Mouse (Mus musculus) embryo, embryonic 10 days (tissue): Measurements from ENCODE around the gene Plekhg3.

Experiments
- DNase-seq: peaks from one replicate; pipeline ENCODE4 v3.0.0-alpha.2; 2015; ENCODE audit warnings: low spot score

Gene Plekhg3

DNA sequence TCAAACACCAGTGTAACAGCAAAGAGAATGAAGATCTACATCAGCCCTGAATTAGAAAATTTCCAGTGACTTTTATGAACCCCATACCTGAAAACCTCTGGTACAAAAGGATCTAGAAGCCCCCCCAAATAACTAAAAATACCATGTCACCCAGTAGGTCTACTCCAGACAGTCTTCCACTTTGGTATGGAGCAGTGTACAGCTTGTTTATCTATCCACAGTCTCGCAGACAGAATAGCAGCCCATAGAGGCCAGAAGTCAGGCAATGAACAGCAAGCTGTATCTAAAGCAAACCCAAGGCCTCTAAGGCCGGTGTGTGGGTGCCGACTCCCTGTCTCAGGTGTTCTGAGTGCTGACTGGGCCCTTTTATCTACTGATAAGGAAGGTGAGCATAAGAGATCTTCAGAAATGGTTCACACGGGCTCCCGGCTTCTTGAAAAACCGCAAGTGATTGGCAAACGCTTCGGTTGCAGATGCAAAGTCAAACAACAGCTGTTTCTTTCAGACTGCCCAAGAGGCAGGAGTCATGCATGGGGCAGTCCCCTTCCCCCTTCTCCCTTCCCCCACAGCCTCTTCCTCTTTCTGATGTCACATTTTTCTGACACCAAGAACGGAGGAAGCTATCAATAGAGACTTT lies 3.3 kb upstream of the Plekhg3 start:
- DNase-seq = no peak

DNA sequence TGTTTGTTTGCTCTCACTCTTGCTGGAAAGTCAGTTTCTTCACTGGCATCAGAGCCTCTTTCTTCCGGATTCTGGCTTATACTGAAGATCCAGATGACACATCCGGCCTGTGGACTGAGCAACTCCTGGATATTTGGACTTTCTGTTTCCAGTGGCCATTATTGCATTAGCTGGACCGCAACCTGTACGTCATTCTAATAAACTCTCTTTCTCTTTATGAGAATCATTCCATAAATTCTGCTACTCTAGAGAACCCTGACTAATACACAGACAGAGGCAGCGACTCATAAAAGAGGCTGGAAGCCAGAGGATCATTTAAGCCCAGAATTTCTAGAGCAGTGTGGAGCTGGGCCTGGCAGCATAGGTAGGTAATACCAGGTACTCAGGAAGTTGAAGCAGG lies 1.9 kb upstream of the Plekhg3 start:
- no peak for DNase-seq

DNA sequence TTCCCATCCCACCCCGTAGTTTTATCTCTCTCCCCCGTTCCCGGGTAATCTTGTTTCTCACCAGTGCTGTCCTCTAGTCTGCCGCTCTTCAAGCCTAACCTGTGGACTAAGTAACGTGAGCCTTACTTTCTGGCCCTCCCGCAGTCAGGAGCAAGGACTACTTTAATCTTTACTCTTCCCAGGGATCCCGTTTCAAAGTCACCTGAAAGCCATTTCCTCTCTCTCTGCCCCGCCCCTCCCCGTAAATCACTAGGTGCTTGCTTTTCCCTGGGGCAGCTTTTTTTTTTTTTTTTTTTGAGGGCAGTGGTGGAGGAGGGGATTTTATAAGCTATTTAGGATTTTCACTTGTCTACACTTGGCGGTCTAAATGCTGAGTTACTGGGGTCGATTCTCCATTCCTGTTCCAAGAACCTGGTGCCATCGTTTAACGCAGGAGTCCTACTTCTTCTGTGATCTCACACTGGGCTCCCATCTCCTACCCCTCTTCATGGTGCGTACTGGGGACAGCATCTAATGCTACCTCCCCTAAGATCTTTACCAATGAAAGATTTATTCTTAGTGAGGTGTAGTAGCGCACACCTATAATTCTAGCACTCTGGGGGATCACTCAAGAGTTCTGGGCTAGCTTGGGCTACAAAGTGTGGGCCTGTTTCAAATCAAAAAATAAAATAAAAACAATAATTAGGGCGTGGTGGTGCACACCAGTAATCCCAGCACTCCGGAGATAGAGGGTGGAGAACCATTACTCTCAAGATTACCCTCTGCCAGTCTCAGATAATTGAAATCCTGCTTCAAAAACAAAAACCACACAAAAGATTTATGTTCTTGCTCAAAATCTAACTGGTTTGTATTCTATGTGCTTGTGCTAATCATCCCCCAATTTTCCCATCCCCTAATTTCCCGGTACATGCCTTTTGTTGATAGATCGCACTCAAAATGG lies 1.6 kb downstream of the Plekhg3 start:
- peak; percentile 61 for DNase-seq

DNA sequence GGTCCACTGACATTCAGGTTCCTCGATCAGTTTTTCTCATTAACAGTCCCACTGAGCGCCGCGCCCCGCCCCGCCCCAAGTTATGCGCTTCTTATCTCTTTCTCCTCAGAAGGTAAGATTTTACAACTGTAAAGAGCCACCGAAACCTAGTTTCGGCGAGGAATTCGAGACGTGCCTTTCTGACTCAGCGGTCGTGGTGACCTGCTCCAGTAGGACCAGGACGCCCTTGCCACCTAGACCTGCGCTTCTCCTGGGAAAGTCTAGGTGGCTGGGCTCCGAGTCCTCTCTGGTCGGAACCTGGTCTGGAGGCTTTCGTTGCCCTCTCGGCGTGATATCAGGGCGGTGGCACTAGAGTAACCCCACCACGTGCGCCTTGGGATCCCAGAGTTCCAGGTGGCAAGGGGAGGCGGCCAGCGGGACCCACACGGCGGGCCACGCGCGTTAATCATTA lies 2.3 kb downstream of the Plekhg3 start:
- DNase-seq = no peak

DNA sequence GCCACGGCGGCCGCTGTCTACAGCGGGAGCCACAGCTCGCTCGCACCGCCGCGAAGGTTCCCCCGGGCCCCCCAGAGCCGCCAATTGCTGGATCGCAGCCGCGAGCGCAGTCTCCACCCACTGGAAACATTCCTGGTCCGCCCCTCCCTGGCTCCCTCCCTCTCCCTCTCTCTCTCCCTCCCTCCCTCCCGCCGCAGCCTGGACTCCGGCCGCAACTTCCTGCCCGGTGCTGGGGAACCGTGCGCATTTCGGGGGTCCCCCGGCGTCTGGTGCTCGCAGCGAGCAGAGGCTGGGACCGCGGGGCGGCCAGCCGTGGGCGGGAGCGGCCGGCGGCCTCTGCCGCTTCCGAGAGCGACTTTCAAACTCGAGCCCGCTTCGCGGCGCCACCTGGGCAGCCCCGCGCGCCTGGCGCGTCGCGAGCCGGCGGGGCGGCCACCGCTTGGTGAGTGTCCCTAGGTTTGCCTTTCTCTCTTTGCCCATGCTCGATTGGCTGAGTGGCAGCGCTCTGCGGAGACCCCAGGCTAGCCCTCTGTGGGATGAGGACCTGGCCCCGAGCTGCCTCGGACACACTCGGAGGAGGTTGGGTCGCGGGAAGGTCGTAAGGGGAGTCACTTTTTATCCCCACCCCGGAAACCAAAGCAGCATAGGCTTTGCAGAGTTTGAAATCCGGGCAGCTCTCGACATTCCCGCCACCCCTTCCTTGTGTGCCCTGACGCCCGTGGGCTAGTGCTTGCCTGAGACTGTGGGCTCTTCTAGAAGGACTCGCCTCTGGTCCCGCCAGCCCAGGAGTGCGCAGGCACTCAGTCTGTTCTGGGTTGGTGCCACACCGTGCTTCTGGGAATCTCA lies 2.9 kb downstream of the Plekhg3 start:
- peak; percentile 83 for DNase-seq

DNA sequence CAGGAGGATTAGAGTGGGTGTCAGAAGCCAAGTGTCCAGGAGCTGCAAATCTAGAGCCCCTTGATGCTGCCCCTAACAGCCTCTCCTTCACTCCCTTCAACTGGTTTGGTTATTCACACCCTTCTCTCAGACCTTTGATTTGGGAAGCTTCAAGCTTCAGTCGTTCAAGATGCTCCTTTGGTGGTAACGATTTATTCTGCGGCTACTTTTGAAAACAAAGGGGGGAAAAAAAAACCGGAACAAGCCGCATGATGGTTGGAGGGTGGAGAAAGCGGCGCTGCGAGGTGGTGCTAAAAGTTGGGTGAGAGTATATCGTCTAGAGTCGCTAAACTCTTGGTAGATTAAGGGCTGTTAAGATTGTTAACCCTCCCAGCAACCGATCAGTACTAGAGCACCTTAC lies 3.5 kb downstream of the Plekhg3 start:
- no peak for DNase-seq

DNA sequence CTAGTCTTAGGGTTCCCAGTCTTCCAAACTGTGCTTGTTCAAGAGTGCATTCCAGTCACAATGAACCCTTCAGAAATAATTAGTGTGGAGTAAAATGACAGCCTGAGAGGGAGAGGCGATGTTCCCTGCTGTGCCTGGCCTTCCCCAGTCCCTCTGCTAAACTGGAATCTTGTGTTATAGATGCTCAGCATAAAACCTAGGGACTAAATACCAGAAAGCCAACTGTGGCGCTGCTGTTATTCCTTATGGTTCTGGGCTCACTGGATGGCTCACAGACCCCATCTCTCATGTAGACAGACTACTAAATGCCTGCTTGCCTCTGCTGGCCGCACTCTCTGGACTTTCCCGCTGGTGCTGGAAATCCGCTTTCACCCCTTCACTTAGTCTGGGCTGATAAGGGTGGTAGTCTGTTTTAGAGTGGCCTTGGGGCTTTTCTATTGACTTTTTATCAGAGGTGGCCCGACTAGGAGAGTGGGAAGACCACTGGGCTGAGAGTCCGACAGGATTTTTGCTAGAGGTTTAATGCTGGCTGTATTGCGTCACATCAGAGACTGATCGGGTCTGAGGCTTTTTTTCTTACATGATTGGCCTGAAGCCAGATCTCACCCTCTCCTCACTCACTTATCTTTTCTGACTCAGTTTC lies 4.1 kb downstream of the Plekhg3 start:
- DNase-seq = peak; percentile 39

DNA sequence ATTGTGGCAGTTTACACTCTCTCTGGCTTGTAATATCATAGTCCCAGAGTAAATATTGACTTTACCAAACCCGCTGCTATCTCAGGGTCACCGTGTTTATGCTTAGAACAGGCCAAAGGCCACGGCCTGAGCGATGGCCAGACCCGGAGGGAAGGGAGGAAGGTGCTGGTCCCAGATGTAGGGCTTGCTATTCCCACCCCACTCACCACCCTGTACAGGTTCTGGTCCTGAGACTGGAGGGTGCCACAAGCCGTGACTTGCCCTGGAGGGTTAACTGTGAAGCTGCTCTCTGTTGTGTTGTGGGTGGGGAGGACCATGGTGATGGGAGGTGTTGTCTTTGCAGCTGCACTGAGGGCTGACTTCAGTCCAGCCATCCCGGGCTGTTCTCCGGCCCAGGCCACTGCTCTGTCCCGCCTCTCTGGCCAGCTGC lies 4.8 kb downstream of the Plekhg3 start:
- DNase-seq = no peak

DNA sequence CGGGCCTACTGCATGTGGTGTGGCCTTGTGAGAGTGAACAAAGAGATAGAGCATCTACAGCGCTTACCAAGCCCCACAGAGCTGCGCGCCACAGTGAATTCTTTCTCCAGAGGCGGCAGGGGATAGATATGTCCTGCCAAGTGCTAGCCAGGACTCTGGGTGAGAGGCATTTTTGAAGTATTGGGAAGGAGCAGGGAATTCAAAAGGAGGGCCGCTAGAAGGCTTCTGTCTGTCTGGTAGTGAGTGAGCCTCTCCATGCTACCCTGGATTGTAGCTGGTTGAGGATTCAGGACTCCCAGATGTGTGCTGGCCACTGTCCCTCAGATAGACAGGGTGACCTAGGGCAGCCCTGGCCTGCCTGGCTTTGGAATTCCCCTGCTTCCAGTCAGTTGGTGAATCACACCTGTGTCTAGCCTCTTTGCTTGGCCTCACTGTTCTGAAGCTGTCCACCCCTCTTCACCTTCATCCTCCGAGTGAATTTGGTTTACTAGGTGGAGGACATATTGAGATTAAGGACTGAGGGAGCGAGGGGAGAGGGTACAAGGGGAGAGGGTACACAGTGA lies 6.0 kb downstream of the Plekhg3 start:
- no peak for DNase-seq

DNA sequence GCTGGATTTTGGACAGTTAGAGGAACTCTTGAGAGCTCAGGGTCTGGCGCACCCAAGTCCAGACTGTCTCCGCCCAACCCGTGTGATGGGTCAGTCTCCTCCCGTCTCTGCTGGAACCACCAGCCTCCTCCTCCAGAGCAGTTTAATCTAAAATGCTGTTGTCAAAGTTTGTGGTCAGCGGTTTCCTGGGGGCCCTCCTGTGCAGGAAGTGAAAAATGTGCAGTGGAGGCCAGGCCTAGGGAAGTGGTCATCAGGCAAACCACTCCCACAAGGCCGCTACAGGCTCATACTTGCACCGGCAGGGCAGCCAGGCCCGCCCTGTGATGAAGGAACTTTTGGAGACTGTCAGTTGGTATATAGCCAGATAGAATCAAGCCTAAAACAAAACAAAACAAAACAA lies 6.7 kb downstream of the Plekhg3 start:
- DNase-seq = no peak

DNA sequence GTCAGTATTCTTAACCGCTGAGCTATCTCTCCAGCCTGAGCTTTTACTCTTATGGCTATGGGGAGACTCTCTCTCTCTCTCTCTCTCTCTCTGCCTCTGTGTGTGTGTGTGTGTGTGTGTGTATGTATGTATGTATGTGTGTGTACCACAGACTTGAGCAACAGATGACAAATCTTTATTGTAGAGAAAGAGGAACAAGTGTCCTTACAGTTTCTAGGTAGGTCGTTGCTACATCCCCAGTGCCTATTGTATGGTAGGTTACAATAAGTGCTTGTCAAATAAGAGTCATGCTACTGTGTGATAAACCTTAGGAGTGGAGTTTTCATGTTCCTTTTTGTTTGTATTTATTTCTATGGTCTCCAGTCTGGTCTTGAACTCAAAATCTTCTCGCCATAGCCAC lies 9.5 kb downstream of the Plekhg3 start:
- no peak for DNase-seq

DNA sequence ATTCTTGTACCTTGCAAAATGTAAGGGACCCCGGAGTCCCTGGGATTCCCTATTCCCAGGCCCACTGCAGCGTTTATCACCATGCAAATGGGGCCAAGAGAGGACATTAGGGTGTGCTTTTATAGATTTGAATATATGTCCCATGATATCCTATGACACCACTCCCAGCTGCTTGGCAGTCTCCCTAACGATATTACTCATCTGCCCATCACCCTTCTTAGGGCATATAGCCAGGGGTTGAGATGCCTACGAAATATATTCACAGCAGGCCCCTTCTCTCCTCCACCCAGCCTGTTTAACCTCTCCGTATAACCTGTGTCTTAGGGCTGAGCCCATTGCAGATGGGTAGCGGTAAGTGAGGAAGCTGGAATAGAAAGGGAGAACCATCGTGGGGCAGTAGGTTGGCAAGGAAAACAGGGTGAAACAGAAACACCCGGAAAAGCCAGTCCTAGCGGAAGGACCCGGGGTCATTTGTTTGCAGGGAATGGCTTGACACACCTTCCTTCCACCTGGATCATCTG lies 10.1 kb downstream of the Plekhg3 start:
- DNase-seq = no peak

DNA sequence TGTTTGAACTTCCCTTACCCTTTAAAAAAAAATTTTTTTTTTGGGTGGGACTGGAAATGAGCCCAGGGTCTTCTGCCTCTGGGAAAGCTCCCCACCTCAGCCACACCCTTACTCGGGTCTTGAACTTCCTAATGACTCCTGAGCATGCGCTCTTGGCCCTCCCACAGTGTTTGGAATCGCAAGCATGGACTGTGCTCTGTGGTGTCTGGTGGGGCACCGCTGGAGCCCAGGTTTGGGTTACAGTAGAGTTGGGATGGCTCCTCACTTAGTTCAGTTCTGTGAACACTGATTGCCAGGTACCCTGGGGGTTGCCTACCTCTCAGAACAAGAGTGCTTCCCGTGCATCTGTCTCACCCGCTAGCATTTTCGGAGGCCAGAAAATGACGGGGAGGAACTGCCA lies 10.8 kb downstream of the Plekhg3 start:
- no peak for DNase-seq

DNA sequence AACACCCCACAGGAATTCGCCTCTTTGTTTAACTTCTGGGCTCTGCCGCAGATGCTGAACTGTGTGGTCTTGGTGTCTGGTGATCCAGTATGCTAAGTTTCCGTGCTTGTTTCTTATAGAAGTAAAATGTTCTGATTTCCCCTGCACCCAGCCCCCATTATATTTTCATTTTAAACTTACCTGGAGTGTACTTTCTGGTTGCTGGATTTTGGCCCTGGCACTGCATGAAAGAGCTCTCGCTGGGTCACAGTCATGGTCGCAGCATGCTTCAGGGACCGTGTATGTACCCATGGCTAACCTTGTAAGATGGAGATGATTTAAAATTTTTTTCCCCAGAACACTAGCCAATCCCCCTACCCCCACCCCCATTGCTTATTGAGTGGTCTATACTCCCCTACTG lies 11.2 kb downstream of the Plekhg3 start:
- no peak for DNase-seq

DNA sequence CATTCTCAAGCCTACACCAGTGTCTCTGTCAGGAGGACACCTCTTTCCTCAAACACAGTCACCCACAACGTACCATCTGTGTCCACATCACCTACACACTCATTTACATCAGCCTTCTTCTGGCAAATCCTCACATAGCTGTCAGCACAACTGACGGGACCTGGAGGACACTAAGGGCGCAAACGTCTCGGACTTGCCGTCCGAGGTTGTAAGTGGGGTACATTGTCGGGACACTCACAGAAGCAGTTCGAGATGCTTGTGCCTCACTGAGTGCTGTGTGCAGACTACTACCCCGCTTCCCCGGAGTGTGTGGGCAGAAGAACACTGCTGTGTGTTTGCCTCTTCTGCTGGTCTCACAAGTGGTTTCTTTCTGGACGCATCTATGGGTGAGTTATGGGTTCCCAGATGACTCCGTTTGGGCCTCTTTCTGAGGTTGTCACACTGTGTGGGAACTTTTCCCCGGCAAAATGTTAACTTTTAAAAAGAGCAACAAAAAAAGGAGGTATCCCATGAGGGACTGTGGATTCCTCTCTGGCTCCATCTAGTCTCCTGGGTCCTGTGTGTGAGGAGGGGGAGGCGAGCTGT lies 15.2 kb downstream of the Plekhg3 start:
- DNase-seq = no peak

DNA sequence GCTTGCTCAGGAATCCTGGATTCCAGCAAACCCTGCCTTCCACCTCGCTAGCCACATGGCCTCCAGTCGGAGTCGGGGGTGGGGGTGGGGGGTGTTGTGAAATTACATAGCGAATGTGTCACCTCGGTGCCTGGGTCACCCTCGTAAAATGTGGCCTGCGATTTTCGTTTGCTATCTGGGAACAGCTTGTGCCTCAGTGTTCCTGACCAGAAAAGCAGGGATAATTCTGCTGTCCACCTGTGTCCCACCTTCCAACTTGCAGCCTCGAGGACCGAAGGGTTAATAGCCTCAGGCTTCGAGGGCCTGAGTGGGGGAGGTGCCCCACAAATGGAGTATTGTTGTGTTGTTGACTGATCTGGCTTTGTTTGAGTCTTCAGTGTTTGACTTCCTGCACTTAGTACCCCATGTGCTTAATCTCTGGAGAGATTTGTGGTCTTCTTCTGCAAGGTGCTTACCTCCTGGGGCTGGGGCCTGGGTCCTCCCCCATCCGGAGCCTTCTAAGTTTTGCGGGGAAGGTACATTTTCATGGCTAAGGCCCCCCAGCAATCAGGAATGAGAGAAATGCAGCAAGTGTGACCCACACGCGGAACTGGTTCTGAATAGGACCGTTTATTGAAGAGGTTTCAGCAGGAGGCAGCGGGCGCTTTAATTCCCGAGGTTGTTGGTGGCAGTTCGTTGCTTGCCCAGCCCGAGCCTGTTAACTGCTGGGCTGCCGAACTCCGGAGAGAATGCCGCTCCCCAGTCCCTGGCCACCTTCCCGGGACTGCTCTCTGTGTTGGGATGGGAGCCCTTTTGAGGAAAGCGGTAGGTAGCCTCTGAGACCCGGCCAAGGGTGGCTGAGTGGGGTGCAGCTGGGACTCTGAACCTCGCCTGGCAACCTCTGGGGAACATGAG lies 15.9 kb downstream of the Plekhg3 start:
- DNase-seq = peak; percentile 44

DNA sequence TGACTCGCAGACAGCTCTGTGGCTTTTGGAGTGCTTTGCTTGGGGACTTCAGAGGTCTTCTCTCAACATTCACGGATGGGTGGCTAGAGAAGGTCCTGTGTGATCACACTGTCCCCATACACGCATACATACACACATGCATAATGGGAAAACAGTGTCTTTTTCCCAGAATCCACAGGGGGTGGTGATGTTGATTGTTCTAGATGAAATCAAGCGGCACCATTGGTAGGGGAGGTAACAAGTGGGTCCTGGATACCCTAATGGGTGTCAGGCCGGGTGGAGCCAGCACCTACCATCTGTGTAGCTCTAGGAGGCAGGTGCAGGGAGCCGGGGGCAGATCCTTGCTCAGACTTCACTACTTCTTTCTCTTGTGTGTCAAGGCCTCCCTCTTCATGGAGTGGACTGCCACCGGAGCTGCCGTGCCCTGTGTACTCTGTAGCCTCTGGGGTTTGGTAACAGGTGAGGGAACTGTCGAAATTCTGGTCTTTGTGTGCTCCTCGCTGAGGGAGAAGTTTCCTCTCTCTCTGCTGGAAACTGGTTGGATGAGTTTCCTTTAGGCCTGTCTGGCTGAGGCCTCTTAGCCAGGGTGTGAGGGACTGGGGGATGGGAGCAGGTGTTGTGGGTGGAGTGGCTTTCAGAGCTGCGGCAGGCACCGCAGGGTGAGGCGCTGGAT lies 16.9 kb downstream of the Plekhg3 start:
- DNase-seq = peak; percentile 53

DNA sequence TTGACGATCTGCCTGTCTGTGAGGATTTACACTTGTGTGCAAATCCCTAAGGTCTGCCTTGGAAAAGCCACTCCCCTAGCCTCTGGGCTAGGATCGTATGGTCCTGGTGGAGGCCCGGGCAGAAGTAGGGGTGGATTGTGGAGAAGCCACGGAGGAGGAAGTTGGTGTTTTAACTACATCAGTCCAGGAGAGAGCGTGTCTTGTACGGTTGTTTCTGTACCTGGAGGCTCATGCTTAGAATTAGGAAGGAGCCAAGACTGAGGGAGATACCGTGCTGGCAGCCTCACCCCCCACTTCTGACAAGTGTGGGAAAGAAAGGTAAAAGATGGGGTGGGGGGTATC lies 17.4 kb downstream of the Plekhg3 start:
- DNase-seq = no peak

DNA sequence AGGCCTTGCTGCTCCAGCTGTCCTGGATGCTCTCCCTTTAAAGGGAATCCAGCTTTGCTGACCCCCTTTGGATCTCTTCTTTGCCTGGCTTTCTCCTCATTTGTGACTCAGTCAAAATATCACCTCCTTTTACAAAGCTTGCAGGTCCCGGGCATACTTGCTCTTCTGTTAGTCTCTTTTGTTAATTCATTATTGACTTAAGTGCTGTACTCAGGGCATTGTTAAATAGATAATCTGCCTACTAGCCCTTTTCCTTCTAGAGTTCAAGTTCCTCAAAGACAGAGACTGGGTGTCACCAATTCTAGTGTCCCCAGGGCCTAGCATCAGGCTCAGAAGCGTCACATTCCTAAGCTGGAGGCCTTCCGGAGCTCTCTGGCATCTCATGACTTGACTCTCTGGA lies 18.5 kb downstream of the Plekhg3 start:
- DNase-seq = no peak

DNA sequence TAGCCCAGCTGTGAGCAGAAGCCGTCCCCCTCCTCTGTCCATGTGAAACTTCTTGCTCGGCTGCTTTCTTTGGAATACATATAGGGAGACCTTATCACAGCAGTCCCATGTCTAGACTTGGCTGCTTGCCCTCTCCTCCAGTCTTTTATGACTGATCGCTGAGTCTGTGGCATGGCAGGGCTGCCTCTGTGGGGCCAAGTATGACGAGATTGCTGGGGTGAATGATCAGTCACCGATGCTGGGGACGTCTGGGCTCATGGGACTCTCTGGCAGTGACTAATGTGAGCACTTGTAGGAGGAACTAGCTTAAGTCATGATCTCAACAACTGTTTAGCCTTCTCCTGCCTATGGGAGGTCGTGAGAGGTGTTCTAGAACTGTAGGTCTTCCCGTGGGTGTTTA lies 21.6 kb downstream of the Plekhg3 start:
- DNase-seq = no peak
